Mouse (Mus musculus): Measurements from ENCODE around the gene Naa16.

Gene Naa16

DNA sequence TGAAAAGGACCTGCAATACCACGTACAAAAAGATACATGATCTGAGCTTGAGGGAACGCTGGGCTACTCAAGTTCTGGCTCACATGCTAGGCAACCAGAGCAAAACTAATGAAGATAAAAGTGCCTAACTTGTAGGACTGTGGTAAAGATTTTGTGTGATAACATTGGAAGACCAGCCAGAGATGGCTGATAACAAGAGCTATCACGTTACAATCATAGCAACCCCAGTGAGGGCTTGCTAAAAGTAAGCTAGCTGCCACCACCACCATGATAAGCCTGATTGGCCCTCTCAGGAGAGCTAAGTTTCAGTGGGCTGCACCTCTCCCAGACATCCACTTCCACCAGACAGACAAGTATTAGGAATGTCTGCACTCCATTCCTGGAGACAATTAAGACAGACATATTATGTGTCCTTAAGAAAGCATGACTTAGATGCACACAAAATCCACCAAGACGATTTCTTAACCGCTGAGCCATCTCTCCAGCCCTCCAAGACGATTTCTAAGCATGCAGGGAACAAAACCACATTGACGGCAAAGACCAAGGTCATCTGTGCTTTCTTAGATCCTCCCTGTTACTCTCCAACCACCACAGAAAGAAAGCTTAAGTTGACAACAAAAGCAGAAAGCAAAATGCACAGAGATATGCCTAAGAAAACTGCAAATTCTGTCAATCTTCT, 92.1 kb downstream of the Naa16 start:
- no peak for DNase-seq (ENCODE audit: low read depth, low spot score)

DNA sequence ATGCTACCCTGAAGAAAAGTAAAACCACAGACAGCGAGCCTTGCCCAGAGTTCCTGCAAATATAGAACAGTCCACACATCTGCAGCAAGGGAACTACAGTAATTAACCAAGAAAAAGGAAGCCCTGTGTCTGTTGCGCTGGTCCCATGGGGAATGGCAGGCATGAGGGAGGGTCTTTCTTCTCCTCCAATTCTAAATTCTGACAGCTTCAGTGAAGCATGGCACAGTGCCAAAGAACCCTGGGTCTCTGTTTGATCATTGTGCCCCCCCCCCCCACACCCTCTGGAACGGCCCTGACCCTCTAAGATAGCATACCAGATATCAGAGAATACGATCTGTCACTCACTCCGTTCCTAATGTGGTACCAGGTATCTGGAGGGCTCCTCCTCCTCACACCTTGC, 93.7 kb downstream of the Naa16 start:
- DNase-seq (ENCODE audit: low read depth, low spot score) = no peak

DNA sequence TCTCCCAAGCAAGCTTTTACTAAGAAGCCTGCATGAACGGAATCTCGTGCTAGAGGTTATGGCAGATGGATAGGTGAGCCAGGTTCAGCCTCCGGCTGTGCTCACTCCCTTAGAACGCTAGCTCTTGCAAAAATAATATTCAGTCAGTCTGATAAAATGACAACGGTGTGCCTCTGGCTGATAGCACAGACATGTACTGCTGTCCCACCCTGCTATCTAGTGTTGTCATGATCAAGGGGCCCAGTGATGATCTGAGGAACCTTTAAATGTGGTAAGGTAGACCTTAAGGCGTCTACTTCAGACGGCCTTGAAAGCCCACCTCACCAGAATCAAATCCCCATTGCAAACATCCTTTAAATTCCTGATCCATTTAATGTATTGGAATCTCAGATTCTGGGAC, 94.4 kb downstream of the Naa16 start:
- no peak for DNase-seq (ENCODE audit: low read depth, low spot score)

DNA sequence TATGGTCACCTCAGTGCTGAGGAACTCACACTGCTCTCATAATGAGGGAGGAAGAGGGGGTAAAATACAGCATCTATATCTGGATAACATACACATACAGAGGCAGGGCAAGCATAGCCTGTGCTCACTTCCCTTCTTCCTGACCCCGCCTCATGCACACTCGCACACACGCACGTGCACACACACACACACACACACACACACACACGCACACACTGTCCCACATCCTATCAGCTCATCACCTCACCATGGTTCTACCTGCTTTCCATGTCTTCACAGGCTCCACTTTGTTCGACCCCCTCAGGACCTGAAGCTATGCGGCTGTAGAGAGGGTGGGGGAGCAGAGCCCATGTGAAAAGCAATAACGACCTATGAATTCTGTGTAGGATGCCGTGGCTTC, 95.0 kb downstream of the Naa16 start:
- no peak for DNase-seq (ENCODE audit: low read depth, low spot score)

DNA sequence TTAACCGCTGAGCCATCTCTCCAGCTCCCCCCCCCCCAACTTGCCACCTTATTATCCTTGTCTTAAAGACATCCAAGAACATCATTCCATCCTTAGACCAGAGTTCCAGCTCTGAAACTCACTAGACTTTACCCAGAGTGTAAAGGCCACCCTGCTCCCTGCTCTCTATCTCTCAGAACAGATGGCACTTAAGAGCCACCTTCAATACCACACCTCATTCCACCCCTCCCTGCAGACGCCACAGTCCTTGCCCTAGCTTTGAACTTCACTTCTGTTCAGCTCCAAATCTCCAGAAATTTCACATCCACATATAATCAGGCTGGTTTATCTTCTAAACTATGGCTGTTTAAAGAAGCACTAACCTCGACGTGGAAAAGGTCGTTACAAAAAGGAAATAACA, 95.6 kb downstream of the Naa16 start:
- DNase-seq (ENCODE audit: low read depth, low spot score) = no peak

- no peak for DNase-seq (ENCODE audit: low read depth, low spot score)
These were observed 96.3 kb downstream of the Naa16 start for GRCm38 (mm10) chr14:79294051-79294814.

GRCm38 (mm10) chr14:79293119-79293780, 97.3 kb downstream of the Naa16 start:
- DNase-seq (ENCODE audit: low read depth, low spot score) = no peak

GRCm38 (mm10) chr14:79291629-79292028, 98.9 kb downstream of the Naa16 start:
- DNase-seq (ENCODE audit: low read depth, low spot score) = no peak

DNA sequence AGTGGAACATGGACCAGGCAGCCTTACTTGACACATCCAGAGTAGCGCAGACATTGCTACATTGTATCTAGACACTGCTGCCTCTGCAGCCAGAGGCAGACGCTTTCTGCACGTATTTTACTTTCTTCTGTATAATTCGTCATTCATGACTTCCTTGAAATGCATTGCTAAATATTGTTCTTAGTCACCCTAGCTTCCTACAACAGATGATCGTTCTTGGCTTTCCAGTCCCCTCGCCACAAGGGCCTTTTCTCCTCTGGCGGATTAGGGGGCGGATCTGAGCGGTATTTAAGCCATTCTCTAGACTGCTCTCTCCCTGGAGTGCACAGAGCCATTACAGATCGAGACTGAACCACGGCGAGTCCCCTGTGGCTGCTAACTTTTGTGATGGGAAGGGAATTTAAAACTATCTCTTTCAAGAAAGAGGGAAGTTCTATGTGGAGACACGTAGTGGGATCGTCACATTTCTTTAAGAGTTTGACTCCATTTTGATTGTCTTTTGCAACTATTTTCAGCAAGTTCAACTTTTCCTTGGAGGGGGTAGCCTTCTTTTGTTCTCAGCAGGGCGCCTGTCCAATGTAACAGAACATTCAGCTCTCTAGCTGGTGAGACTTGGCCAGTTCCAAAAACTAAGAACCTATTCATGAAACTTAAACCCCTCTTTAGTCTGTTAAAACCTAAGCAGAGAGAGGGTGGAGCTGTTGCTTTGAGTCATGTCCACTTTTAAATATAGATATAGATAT, 99.7 kb downstream of the Naa16 start:
- DNase-seq (ENCODE audit: low read depth, low spot score) = no peak

DNA sequence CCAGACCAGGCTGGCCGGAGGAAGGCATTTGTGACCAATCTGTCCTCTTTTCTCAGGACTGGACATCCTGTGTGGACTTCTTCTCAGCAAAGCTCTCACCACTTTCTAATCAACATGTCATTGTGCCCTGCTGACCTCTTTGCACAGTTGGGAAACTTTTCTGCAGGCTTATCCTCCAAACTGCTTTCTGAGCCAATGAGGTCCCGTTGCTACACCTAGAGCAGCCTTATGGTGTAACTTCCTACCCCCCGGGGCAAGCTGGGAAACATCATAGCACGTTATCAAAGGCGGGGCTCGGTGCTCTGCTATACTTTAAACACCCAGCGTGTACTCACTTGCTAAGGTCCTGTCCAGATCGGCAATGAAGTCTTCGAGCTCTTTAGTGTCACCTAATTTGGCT, 100.7 kb downstream of the Naa16 start:
- DNase-seq (ENCODE audit: low read depth, low spot score) = no peak

DNA sequence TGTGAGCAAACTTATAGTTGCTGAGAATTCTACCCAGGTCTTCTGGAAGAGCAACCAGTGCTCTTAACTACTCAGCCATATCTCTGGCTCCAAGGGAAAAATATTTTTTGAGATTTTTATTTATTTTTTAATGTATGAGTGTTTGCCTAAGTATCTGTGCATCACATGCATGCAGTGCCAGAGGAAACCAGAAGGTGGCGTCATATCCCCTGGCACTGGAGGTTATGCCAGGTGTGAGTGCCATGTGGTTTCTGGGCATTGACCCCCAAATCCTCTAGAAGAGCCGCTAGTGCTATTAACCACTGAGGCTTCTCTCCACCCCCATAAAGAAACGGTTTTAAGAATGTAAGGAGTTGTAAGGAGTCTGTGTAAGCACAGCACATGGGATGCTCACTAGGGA, 102.3 kb downstream of the Naa16 start:
- peak; percentile 46 for DNase-seq (ENCODE audit: low read depth, low spot score)

DNA sequence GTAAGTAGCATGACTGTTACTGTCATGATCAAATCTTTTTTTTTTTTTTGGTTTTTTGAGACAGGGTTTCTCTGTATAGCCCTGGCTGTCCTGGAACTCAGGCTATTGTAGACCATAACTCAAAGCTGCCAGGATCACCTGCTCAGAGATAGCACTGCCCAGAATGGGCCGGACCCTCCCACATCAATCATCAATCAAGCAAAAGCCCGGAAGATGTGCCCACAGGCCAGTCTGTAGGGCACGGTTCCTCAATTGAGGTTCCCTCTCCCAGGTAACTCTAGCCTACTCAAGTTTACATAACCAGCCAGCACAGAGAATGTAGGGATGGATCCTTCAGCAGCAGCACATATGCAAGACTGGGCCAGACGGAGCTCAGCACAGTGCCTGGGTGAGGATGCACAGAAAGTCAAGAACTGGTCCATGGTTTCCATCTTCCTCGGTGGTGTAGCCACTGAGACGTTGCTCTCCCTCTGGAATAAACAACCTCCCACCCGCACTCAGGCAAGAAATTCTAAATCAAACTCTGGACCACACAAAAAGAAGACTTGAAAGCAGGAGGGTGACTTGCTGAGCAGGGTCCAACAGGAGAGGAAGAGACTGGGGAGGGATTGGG, 103.2 kb downstream of the Naa16 start:
- no peak for DNase-seq (ENCODE audit: low read depth, low spot score)

DNA sequence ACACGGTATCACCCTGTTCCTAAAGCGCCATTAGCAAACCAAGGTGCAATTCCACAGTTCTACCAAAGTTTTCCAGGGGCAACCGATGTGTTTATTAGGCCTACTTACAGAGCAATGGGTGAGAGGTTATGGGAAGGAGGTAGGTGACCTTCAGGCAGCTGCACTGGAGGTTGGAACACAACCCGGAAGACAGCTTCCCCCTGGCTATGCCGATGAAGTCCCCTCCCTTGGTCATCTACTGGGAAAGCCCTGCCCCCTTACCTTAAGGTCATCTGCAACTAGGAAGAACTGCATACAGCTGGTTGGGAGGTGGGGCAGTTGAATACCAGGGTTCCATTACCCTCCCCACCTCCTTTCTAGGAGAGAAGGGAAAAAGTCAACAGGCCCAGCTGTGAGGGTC, 105.0 kb downstream of the Naa16 start:
- DNase-seq (ENCODE audit: low read depth, low spot score) = no peak

GRCm38 (mm10) chr14:79284616-79285015, 106.0 kb downstream of the Naa16 start:
- DNase-seq (ENCODE audit: low read depth, low spot score) = peak; percentile 70

DNA sequence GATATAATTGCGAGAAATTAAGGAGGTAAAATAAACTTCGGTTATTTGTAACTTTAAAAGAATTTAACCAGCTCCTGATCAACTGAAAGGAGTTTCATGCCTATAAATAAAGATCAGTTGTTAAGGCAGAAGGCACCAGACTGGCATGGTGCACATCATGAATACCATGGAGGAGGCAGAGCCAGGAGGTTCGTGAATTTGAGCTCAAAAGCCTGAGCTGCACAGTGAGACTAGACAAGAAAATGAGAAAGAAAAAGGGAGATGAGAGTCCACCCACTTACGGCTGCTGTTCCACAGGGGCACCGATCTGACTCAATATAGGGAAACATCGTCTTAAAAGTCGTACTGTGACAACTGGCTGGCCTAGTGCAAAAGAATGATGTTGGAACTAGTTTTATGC, 106.6 kb downstream of the Naa16 start:
- DNase-seq (ENCODE audit: low read depth, low spot score) = no peak

DNA sequence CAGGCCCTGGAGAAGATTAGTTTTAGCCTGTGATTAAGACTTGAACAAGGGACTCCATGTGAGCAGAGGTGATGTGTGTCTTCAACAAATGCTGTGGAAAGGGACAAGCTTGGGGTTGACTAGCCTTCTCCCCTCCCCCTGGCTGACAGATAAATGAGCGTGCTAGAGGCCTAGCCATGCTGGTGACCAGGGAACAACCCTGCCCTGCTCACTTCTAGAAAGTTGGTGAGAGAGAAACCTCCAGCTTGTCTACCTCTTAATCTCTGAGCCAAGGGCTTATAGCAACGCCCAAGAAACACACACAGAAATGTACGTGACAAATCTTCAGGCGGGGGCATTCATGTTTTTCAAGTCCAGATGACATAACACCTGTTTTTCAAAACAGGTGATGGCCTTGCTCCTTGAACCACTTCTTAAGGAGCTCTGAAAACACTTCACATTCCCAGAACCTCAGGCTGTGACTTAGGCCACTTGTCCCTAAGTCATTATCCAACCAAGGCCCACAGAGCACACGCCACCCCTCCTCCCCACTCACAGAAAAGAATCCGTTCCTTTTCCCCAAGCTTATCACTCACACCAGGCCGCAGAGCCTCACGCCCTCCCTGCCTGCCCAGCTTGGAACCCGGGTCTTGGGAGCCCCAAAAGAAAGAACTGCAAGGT, 108.6 kb downstream of the Naa16 start:
- DNase-seq (ENCODE audit: low read depth, low spot score) = no peak

- DNase-seq (ENCODE audit: low read depth, low spot score) = no peak
These were observed 110.1 kb downstream of the Naa16 start for GRCm38 (mm10) chr14:79280456-79280855.

DNA sequence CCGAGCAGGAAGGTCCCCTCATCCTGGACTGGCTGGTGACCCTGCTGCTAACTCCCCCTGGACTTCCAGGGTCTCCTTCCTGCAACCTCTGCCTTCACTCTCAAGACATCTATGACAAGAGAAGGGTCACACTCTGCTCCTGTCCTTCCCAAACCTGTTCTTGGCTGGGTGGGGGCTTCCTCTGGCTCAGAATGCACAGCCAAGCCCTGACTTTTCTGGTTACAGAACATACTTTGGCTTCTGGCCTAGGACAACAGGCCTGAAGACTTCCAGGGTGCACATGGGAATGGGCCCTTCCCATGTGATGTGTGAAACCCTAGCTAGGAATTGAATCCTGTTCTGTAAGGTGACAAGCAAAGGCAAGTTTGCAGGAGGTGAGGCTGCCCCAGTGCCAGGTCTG, 111.1 kb downstream of the Naa16 start:
- no peak for DNase-seq (ENCODE audit: low read depth, low spot score)

- no peak for DNase-seq (ENCODE audit: low read depth, low spot score)
These were observed 111.7 kb downstream of the Naa16 start for GRCm38 (mm10) chr14:79278927-79279326.

GRCm38 (mm10) chr14:79277922-79278321, 112.7 kb downstream of the Naa16 start:
- DNase-seq (ENCODE audit: low read depth, low spot score) = peak; percentile 41

- DNase-seq (ENCODE audit: low read depth, low spot score) = peak; percentile 91
These were observed 114.6 kb downstream of the Naa16 start for GRCm38 (mm10) chr14:79275870-79276395.
